ENCODE assay signal across 8 mouse cellular contexts in genomic region chr2:162943148-162943846, GRCm38 (mm10). TPM values are rescaled to one million over a fixed set of nuclear protein-coding genes. Genes with fewer than 3 reads are reported as not detected.
DNase-seq lines count a peak whose midpoint lies in the region; ATAC-seq lines count a peak whose summit lies in the region.

Gene L3mbtl1, plus strand, starts transcription at chr2:162943472.

- peak within 1 kb of the TSS; percentile 97 for H3K4me2 ChIP-seq in embryonic facial prominence, embryonic 11.5 days (ENCODE audit: low read depth, low read length)
- H3K4me2 ChIP-seq in midbrain, embryonic 15.5 days: peak within 1 kb of the TSS; percentile 96

- under 1% methylated on average over 40 of the region's 40 CpGs for WGBS in embryonic facial prominence, embryonic 11.5 days
- WGBS in midbrain, embryonic 15.5 days: under 1% methylated on average over 38 of the region's 40 CpGs

- intact Hi-C loops in left cerebral cortex, postnatal 10 days (cut with DNase I): no loop called here

- peak; percentile 33 for DNase-seq in gastrocnemius, postnatal 10 days
- no peak for DNase-seq in gastrocnemius, postnatal 4 days (ENCODE audit: low spot score in 2 of 2)
- peak; percentile 59 for DNase-seq in R1 (ENCODE audit: low read depth, low spot score)
- peak; percentile 45 for DNase-seq in embryonic facial prominence, embryonic 11.5 days (ENCODE audit: low spot score)
- DNase-seq in heart, postnatal 4 days: peak; percentile 30
- DNase-seq in left cerebral cortex, postnatal 10 days (ENCODE audit: extremely low spot score in 1 of 2, low spot score in 2 of 2): peak in 1 of 2 experiments; percentile 71

- H3K9ac ChIP-seq in embryonic facial prominence, embryonic 11.5 days (replicated peaks; ENCODE audit: low read length): peak within 1 kb of the TSS; percentile 57
- H3K9ac ChIP-seq in midbrain, embryonic 15.5 days: peak within 1 kb of the TSS; percentile 81

- H3K27ac ChIP-seq in embryonic facial prominence, embryonic 11.5 days (replicated peaks; ENCODE audit: low read depth, low read length): no peak within 1 kb of the TSS
- H3K27ac ChIP-seq in midbrain, embryonic 15.5 days: peak within 1 kb of the TSS; percentile 79

- peak; percentile 62 for ATAC-seq in embryonic facial prominence, embryonic 11.5 days (replicated peaks; ENCODE audit: insufficient number of reproducible peaks, low FRiP score, low TSS enrichment, low read depth)
- peak; percentile 86 for ATAC-seq in midbrain, embryonic 15.5 days (replicated peaks)
- ATAC-seq in erythroid progenitor cell, adult 5-6 weeks (replicated peaks; ENCODE audit: low FRiP score, poor library complexity, severe bottlenecking): no peak

- H3K9me3 ChIP-seq in embryonic facial prominence, embryonic 11.5 days (replicated peaks; ENCODE audit: control insufficient read depth, low read length): no peaks in the 10 kb centered on the region
- no peaks in the 10 kb centered on the region for H3K9me3 ChIP-seq in midbrain, embryonic 15.5 days

- H3K36me3 ChIP-seq in embryonic facial prominence, embryonic 11.5 days (replicated peaks; ENCODE audit: control insufficient read depth, insufficient read depth, low read depth, low read length): peaks cover 5% of the 10 kb centered on the region
- H3K36me3 ChIP-seq in midbrain, embryonic 15.5 days (replicated peaks): peaks cover 26% of the 10 kb centered on the region

- no peaks in the 10 kb centered on the region; the same call in 1 of the 2 replicates for H3K4me1 ChIP-seq in embryonic facial prominence, embryonic 11.5 days (ENCODE audit: control insufficient read depth, insufficient read depth, low read length)
- H3K4me1 ChIP-seq in midbrain, embryonic 15.5 days: peaks cover 12% of the 10 kb centered on the region

- H3K4me3 ChIP-seq in embryonic facial prominence, embryonic 11.5 days (ENCODE audit: low read depth, low read length): peak within 1 kb of the TSS; percentile 48
- peak within 1 kb of the TSS; percentile 79 for H3K4me3 ChIP-seq in midbrain, embryonic 15.5 days

- peaks cover 3% of the 10 kb centered on the region; the same call in 1 of the 2 replicates for H3K27me3 ChIP-seq in embryonic facial prominence, embryonic 11.5 days (ENCODE audit: control insufficient read depth, insufficient read depth, low read length)
- peaks cover 8% of the 10 kb centered on the region; the same call in 1 of the 2 replicates for H3K27me3 ChIP-seq in midbrain, embryonic 15.5 days (replicated peaks)

RNA-seq across cellular contexts. Expression of gene L3mbtl1, which starts in this region (rescaled TPM):
- total RNA-seq in gastrocnemius, postnatal 10 days (2021): under 1 TPM; 0.33 to 0.45 TPM
- under 1 TPM; 0.17 to 0.70 TPM for total RNA-seq in gastrocnemius, postnatal 4 days (2021)
- 0.06 and 0.15 TPM in 2 replicates for polyA plus RNA-seq in embryonic facial prominence, embryonic 11.5 days (2014; fragmentation: Nextera tagmentation; extraction: Ambion mirVana)
- total RNA-seq in heart, postnatal 4 days (2021): not detected
- total RNA-seq in left cerebral cortex, postnatal 10 days (2021): 10 to 100 TPM; 29.6 to 35.0 TPM
- polyA plus RNA-seq in midbrain, embryonic 15.5 days (2015; fragmentation: Nextera tagmentation; extraction: Ambion mirVana): 3.9 and 4.4 TPM in 2 replicates
- total RNA-seq in erythroid progenitor cell, adult 5-6 weeks (2015; ENCODE audit: low replicate concordance): 0.36 TPM in 1 of 2 replicates, not detected in the other
- total RNA-seq in erythroid progenitor cell, adult 5-6 weeks (2017; ENCODE audit: low replicate concordance): not detected in 2 replicates

Comparison
In these comparisons a context has a peak if more than half of its experiments do, and no peak if none do; other contexts are left out.
1. RNA of gene L3mbtl1 (total RNA-seq): 29.6 to 35.0 TPM in left cerebral cortex, postnatal 10 days; 0.17 to 0.70 TPM in gastrocnemius, postnatal 4 days, 0.33 to 0.45 TPM in gastrocnemius, postnatal 10 days, not detected in heart, postnatal 4 days and 0.36 TPM in erythroid progenitor cell, adult 5-6 weeks; every median in the first group is over 10 times any median in the second.
2. Peak in DNase-seq in gastrocnemius, postnatal 10 days; RNA of the gene not detected or under 1 TPM.
3. Peak in DNase-seq, ATAC-seq, H3K4me3 ChIP-seq, H3K9ac ChIP-seq and H3K4me2 ChIP-seq in embryonic facial prominence, embryonic 11.5 days; RNA of the gene not detected or under 1 TPM.
4. Peak in DNase-seq in heart, postnatal 4 days; RNA of the gene not detected or under 1 TPM.